11 mouse cellular contexts compared by ENCODE assay signal in the genomic region with DNA sequence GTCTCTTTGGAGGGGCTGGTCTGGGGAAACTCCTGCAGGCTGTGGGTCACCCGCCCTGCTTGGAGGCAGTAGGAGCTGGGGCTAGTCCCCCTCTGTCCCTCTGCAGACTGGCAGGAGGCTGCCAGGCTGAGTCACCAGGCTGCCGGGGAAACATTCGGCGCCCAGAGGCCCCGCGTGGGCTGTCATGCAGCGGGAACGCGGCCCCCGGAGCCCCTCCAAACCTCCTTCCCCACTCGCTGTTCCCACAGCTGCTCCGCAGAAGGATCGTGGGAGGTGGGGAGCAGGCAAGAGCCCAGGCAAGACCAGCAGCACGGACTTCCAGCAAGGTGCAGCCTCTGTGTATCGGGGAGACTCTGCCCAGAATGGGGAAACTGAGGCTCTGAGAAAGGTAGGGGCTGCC. TPM values are rescaled to one million over a fixed set of nuclear protein-coding genes. Genes with fewer than 3 reads are reported as not detected.
DNase-seq lines count a peak whose midpoint lies in the region; ATAC-seq lines count a peak whose summit lies in the region.
"Had no signal": no experiment of that assay in that cellular context is flagged by ENCODE, and none has a peak within 500 bp of the region (broad histone marks: within the 10 kb centered on the region; RNA-seq: fewer than 3 reads in every experiment).

No protein-coding gene starts in this region.

- peak overlapping the region; percentile 10; the same call in 1 of the 2 replicates for H3K9ac ChIP-seq in intestine, embryonic 16.5 days (ENCODE audit: low read depth, low read length)
- H3K9ac ChIP-seq in intestine, embryonic 15.5 days = no peak overlapping the region
- H3K9ac ChIP-seq in neural tube, embryonic 14.5 days (replicated peaks; ENCODE audit: low read depth, low read length) = 0 out of 2 replicates have a peak overlapping the region, but pooled peaks have one; percentile 21

- H3K4me3 ChIP-seq in intestine, embryonic 16.5 days (ENCODE audit: low read length) = no peak overlapping the region
- H3K4me3 ChIP-seq in intestine, embryonic 15.5 days (replicated peaks) = no peak overlapping the region
- no peak overlapping the region for H3K4me3 ChIP-seq in neural tube, embryonic 14.5 days (ENCODE audit: low read depth, low read length)

- H3K27ac ChIP-seq in intestine, embryonic 16.5 days (ENCODE audit: low read length) = no peak overlapping the region
- no peak overlapping the region for H3K27ac ChIP-seq in intestine, embryonic 15.5 days
- no peak overlapping the region for H3K27ac ChIP-seq in neural tube, embryonic 14.5 days (ENCODE audit: low read depth, low read length)

- H3K36me3 ChIP-seq in intestine, embryonic 16.5 days (ENCODE audit: control insufficient read depth, insufficient read depth, low read length) = no peaks in the 10 kb centered on the region
- H3K36me3 ChIP-seq in intestine, embryonic 15.5 days = no peaks in the 10 kb centered on the region
- no peaks in the 10 kb centered on the region for H3K36me3 ChIP-seq in neural tube, embryonic 14.5 days (ENCODE audit: control insufficient read depth, insufficient read depth, low read length)

- ATAC-seq in intestine, embryonic 16.5 days = no peak
- ATAC-seq in intestine, embryonic 15.5 days = no peak
- no peak for ATAC-seq in neural tube, embryonic 14.5 days (ENCODE audit: low read depth)

- H3K4me1 ChIP-seq in intestine, embryonic 16.5 days (ENCODE audit: control insufficient read depth, insufficient read depth, low read length) = no peaks in the 10 kb centered on the region
- 0 out of 2 replicates have a peak, but pooled peaks cover 5% of the 10 kb centered on the region for H3K4me1 ChIP-seq in intestine, embryonic 15.5 days (replicated peaks)
- H3K4me1 ChIP-seq in neural tube, embryonic 14.5 days (ENCODE audit: control insufficient read depth, insufficient read depth, low read length) = 0 out of 2 replicates have a peak, but pooled peaks cover 3% of the 10 kb centered on the region

- no peak overlapping the region for H3K4me2 ChIP-seq in intestine, embryonic 16.5 days (ENCODE audit: low read depth, low read length)
- H3K4me2 ChIP-seq in intestine, embryonic 15.5 days (replicated peaks) = no peak overlapping the region
- no peak overlapping the region for H3K4me2 ChIP-seq in neural tube, embryonic 14.5 days (ENCODE audit: low read depth, low read length)

- H3K9me3 ChIP-seq in intestine, embryonic 16.5 days (ENCODE audit: control insufficient read depth, low read length) = no peaks in the 10 kb centered on the region
- no peaks in the 10 kb centered on the region for H3K9me3 ChIP-seq in intestine, embryonic 15.5 days
- H3K9me3 ChIP-seq in neural tube, embryonic 14.5 days (ENCODE audit: control insufficient read depth, low read length) = no peaks in the 10 kb centered on the region

- 58% methylated on average over 15 of the region's 15 CpGs for WGBS in intestine, embryonic 16.5 days
- 61% methylated on average over 15 of the region's 15 CpGs for WGBS in intestine, embryonic 15.5 days
- 64% methylated on average over 15 of the region's 15 CpGs for WGBS in neural tube, embryonic 14.5 days

- no peak for DNase-seq in neural tube, embryonic 10.5 days (ENCODE audit: extremely low spot score, low spot score)
- peak; percentile 73 for DNase-seq in layer of hippocampus, adult 9-11 months
- peak; percentile 32 to 54 for DNase-seq in right cerebral cortex, postnatal 36 days (ENCODE audit: low spot score in 2 of 2)
- DNase-seq in gastrocnemius, postnatal 25 days = no peak
- no peak for DNase-seq in adrenal gland, adult 8-10 months
- DNase-seq: cerebellum, postnatal 36 days had no signal

- no peaks in the 10 kb centered on the region for H3K27me3 ChIP-seq in intestine, embryonic 16.5 days (replicated peaks; ENCODE audit: control insufficient read depth, insufficient read depth, low read length)
- no peaks in the 10 kb centered on the region for H3K27me3 ChIP-seq in intestine, embryonic 15.5 days (replicated peaks)
- no peaks in the 10 kb centered on the region for H3K27me3 ChIP-seq in neural tube, embryonic 14.5 days (ENCODE audit: control insufficient read depth, insufficient read depth, low read length)

RNA-seq across cellular contexts. Expression of gene Homer3, which starts 4.5 kb away (rescaled TPM):
- polyA plus RNA-seq in intestine, embryonic 16.5 days (2015; fragmentation: Nextera tagmentation; extraction: Ambion mirVana) = 25.5 and 26.0 TPM in 2 replicates
- 27.7 and 31.5 TPM in 2 replicates for polyA plus RNA-seq in intestine, embryonic 15.5 days (2015; fragmentation: Nextera tagmentation; extraction: Ambion mirVana)
- 16.8 and 25.5 TPM in 2 replicates for polyA plus RNA-seq in neural tube, embryonic 14.5 days (2014; fragmentation: Nextera tagmentation; extraction: Ambion mirVana)
- 1 to 10 TPM; 3.0 to 4.7 TPM for total RNA-seq in gastrocnemius, postnatal 25 days (2021)
- 10 to 100 TPM; 18.7 to 38.9 (median 29.2) TPM for total RNA-seq in adrenal gland, adult 8-10 months (2022)

RNA-seq across cellular contexts. Expression of gene Ddx49, which starts 24.1 kb away (rescaled TPM):
- 44.2 and 48.4 TPM in 2 replicates for polyA plus RNA-seq in intestine, embryonic 16.5 days (2015; fragmentation: Nextera tagmentation; extraction: Ambion mirVana)
- 45.8 and 52.7 TPM in 2 replicates for polyA plus RNA-seq in intestine, embryonic 15.5 days (2015; fragmentation: Nextera tagmentation; extraction: Ambion mirVana)
- polyA plus RNA-seq in neural tube, embryonic 14.5 days (2014; fragmentation: Nextera tagmentation; extraction: Ambion mirVana) = 44.5 and 45.9 TPM in 2 replicates
- total RNA-seq in gastrocnemius, postnatal 25 days (2021) = 10 to 100 TPM; 26.9 to 30.7 TPM
- total RNA-seq in adrenal gland, adult 8-10 months (2022) = 10 to 100 TPM; 74.5 to 93.4 (median 86.3) TPM

RNA-seq across cellular contexts. Expression of gene Cope, which starts 24.1 kb away (rescaled TPM):
- polyA plus RNA-seq in intestine, embryonic 16.5 days (2015; fragmentation: Nextera tagmentation; extraction: Ambion mirVana) = 432 and 443 TPM in 2 replicates
- polyA plus RNA-seq in intestine, embryonic 15.5 days (2015; fragmentation: Nextera tagmentation; extraction: Ambion mirVana) = 331 and 429 TPM in 2 replicates
- polyA plus RNA-seq in neural tube, embryonic 14.5 days (2014; fragmentation: Nextera tagmentation; extraction: Ambion mirVana) = 285 and 327 TPM in 2 replicates
- 100 to 1,000 TPM; 113 to 119 TPM for total RNA-seq in gastrocnemius, postnatal 25 days (2021)
- 100 to 1,000 TPM; 190 to 236 (median 226) TPM for total RNA-seq in adrenal gland, adult 8-10 months (2022)

RNA-seq across cellular contexts. Expression of gene Cers1, which starts 37.4 kb away (rescaled TPM):
- polyA plus RNA-seq in intestine, embryonic 16.5 days (2015; fragmentation: Nextera tagmentation; extraction: Ambion mirVana) = 2.1 and 3.2 TPM in 2 replicates
- 3.6 TPM in 2 replicates for polyA plus RNA-seq in intestine, embryonic 15.5 days (2015; fragmentation: Nextera tagmentation; extraction: Ambion mirVana)
- 33.4 and 42.9 TPM in 2 replicates for polyA plus RNA-seq in neural tube, embryonic 14.5 days (2014; fragmentation: Nextera tagmentation; extraction: Ambion mirVana)
- total RNA-seq in gastrocnemius, postnatal 25 days (2021) = 10 to 100 TPM; 13.8 to 15.8 TPM
- 1 to 10 TPM; 2.8 to 5.3 (median 4.1) TPM for total RNA-seq in adrenal gland, adult 8-10 months (2022)
- total RNA-seq: hematopoietic stem cell, adult 5-6 weeks; megakaryocyte progenitor cell, adult 5-6 weeks had no signal

RNA-seq across cellular contexts. Expression of gene Armc6, which starts 43.9 kb away (rescaled TPM):
- polyA plus RNA-seq in intestine, embryonic 16.5 days (2015; fragmentation: Nextera tagmentation; extraction: Ambion mirVana) = 25.1 and 29.0 TPM in 2 replicates
- 25.4 and 26.4 TPM in 2 replicates for polyA plus RNA-seq in intestine, embryonic 15.5 days (2015; fragmentation: Nextera tagmentation; extraction: Ambion mirVana)
- polyA plus RNA-seq in neural tube, embryonic 14.5 days (2014; fragmentation: Nextera tagmentation; extraction: Ambion mirVana) = 95.5 and 106 TPM in 2 replicates
- 1 to 10 TPM; 7.6 to 8.2 TPM for total RNA-seq in gastrocnemius, postnatal 25 days (2021)
- 10 to 100 TPM; 13.3 to 19.3 (median 16.0) TPM for total RNA-seq in adrenal gland, adult 8-10 months (2022)

Comparison
In these comparisons a context has a peak if more than half of its experiments do, and no peak if none do; other contexts are left out.
1. DNase-seq: peak in layer of hippocampus, adult 9-11 months (single experiment) and right cerebral cortex, postnatal 36 days (2 of 2); none in neural tube, embryonic 10.5 days (single experiment), gastrocnemius, postnatal 25 days (single experiment) and adrenal gland, adult 8-10 months (single experiment).